Mouse (Mus musculus) stomach, postnatal 0 days (tissue): ENCODE measurements around the gene Gucy2d.

Source experiments
- CTCF ChIP-seq: IDR thresholded peaks from 2 replicates; pipeline ENCODE4 v1.5.1; 2016; ENCODE audit warnings: antibody characterized with exemption, low read depth, mild to moderate bottlenecking, moderate library complexity
- EP300 ChIP-seq: optimal IDR thresholded peaks from 2 replicates; pipeline ENCODE3; 2016; ENCODE audit warnings: antibody characterized with exemption

DNA sequence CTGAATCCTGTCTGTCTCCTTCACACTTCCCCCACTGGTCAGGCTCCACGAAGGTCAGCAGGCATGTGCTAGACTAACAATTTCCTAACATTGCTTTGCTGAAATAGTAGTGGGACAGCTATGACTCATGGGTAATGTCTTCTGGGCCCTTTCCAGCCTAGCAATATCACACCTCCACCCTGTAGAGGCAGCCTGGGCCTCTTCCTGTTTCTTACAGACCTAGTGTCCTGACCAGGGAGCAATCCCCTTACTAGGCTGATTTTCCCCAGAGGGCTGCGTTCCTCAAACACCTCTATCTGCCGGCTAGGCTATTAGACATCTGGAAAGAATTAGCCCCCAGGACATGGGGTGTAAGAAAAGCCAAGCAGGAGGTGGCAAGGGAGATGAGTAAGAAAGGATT is 24.7 kb upstream of the Gucy2d start:
- no peak for TF ChIP-seq CTCF
- no peak for TF ChIP-seq EP300
